Mouse (Mus musculus): ENCODE results near the gene Tmem25.

- no peak for TF ChIP-seq POLR2A (IDR thresholded peaks at IDR 0.05; ENCODE audit: borderline replicate concordance, control insufficient read depth, low read depth, low read length)
- no peak for TF ChIP-seq CTCF (IDR thresholded peaks at IDR 0.05; ENCODE audit: control insufficient read depth, insufficient read depth, low read length)
Observed at GRCm38 (mm10) chr9:44799958-44800324, 834 bp upstream of the Tmem25 start.

All from bone marrow, adult 2 months (tissue).